Mouse (Mus musculus): Measurements from ENCODE around the gene Ost4.

- TF ChIP-seq POLR2A (IDR thresholded peaks at IDR 0.05; ENCODE audit: low read depth, low read length) (no peak), CTCF (IDR thresholded peaks at IDR 0.05; ENCODE audit: extremely low read depth, insufficient read length, insufficient replicate concordance, low read depth, low read length) (no peak)
Observed at GRCm38 (mm10) chr5:30927945-30928529, 20.4 kb upstream of the Ost4 start.
